Comparison of ENCODE assay signal across 8 mouse cellular contexts in the genomic region with DNA sequence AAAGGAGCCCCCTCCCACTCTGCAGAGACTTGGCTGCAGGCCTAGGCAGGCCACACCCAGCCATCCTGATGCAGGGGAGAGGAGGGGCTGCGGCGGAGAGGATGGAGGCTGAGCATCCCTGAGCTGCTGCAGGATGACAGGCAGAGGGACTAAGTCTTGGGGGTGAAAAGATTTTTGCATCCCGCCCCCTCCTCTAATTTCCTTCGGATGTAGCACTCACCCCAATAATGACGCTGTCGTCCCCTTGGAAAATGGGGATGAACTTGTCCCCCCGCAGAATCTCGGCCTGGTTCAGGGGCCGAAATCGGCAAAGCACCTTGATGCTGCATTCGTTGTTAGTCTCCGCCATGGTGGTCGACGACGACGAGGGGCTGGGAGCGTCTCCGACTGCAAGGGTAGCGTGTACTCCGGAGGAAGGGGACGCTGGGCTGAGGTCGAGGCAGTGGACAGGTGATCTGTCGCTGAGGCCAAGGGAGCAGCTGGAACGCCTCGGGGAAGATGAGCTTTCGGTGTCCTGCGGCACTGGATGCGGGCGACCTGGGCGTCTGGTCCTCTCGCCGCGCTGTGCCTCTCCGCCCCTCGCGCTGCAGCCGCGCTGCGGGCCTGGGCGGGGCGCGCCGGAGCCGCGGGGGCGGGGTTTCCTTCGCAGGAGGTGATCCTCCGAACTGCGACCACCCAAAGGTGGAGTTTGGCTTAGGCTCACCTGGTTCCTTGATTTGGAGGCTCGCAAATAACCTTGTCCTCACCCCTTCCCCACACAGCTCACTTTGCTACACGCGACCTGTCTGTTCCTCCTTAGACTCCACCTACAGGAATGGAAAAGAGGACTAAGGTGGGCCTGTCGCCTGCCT. TPM values are rescaled to one million over a fixed set of nuclear protein-coding genes. Genes with fewer than 3 reads are reported as not detected.
A peak's percentile ranks its signal among the peaks of the same experiment; 100 is the strongest.
DNase-seq lines count a peak whose midpoint lies in the region; ATAC-seq and TF ChIP-seq lines count a peak whose summit lies in the region.

A gene (minus strand): TSS at position 801 of the 851 bp plus-strand sequence.

- DNase-seq in CH12.LX (ENCODE audit: extremely low read depth) (no peak), MN1 (ENCODE audit: low spot score) (peak; percentile 82), adipocyte (ENCODE audit: low spot score) (no peak)
- peak; percentile 57 to 62 for DNase-seq in cerebellum, postnatal 4 days (ENCODE audit: low spot score in 2 of 2)
- peak; percentile 77 for DNase-seq in hindbrain, embryonic 11.5 days (ENCODE audit: low spot score)
- DNase-seq in left cerebral cortex, adult 18-20 months (ENCODE audit: low spot score in 2 of 2), result peak; percentile 75 to 86
- peak; percentile 96 for DNase-seq in midbrain, embryonic 11.5 days (ENCODE audit: low spot score, missing footprints)
- DNase-seq in stomach, postnatal 0 days (ENCODE audit: low spot score), result peak; percentile 48

- 1% methylated on average over 48 of the region's 53 CpGs for WGBS in hindbrain, embryonic 11.5 days
- 1% methylated on average over 52 of the region's 53 CpGs for WGBS in midbrain, embryonic 11.5 days
- WGBS in stomach, postnatal 0 days, result 3% methylated on average over 34 of the region's 53 CpGs

- peak within 1 kb of the TSS; percentile 61 for H3K4me2 ChIP-seq in CH12.LX (ENCODE audit: insufficient read depth, low read depth, poor library complexity, severe bottlenecking)
- peak within 1 kb of the TSS; percentile 88 for H3K4me2 ChIP-seq in hindbrain, embryonic 11.5 days (replicated peaks; ENCODE audit: low read depth, low read length)
- H3K4me2 ChIP-seq in midbrain, embryonic 11.5 days, result peak within 1 kb of the TSS; percentile 83
- peak within 1 kb of the TSS; percentile 77 for H3K4me2 ChIP-seq in stomach, postnatal 0 days (replicated peaks; ENCODE audit: low read depth)

- TF ChIP-seq POLR2A in CH12.LX (IDR thresholded peaks at IDR 0.05; ENCODE audit: low read depth, low read length), result peak; percentile 29; the same call in 1 of the 2 replicates

- in situ Hi-C loops in CH12.LX (cut with MboI; ENCODE audit: low pct_ligation_motif_present, low pct_unique_long_range_greater_than_20kb, low sequenced_read_pairs), result no loop called here

- peaks cover 11 to 14% of the 10 kb centered on the region in 2 experiments for H3K4me1 ChIP-seq in CH12.LX (ENCODE audit: control insufficient read depth in 1 of 2, insufficient read depth in 2 of 2)
- peaks cover 9% of the 10 kb centered on the region; the same call in 1 of the 2 replicates for H3K4me1 ChIP-seq in hindbrain, embryonic 11.5 days (replicated peaks; ENCODE audit: control insufficient read depth, insufficient read depth, low read length)
- H3K4me1 ChIP-seq in midbrain, embryonic 11.5 days (ENCODE audit: control insufficient read depth, insufficient read depth, low read length), result peaks cover 13% of the 10 kb centered on the region
- H3K4me1 ChIP-seq in stomach, postnatal 0 days (replicated peaks; ENCODE audit: control insufficient read depth, insufficient read depth), result peaks cover 3% of the 10 kb centered on the region; the same call in 1 of the 2 replicates

- TF ChIP-seq RAD21 in CH12.LX (IDR thresholded peaks at IDR 0.05; ENCODE audit: low read depth, low read length), result no peak

- peaks cover 61% of the 10 kb centered on the region for H3K27me3 ChIP-seq in CH12.LX (replicated peaks)
- H3K27me3 ChIP-seq in hindbrain, embryonic 11.5 days (ENCODE audit: control insufficient read depth, insufficient read depth, low read length), result no peaks in the 10 kb centered on the region
- H3K27me3 ChIP-seq in midbrain, embryonic 11.5 days (ENCODE audit: control insufficient read depth, insufficient read depth, low read length), result peaks cover 21% of the 10 kb centered on the region
- no peaks in the 10 kb centered on the region for H3K27me3 ChIP-seq in stomach, postnatal 0 days (ENCODE audit: control insufficient read depth, insufficient read depth, low read length)

- H3K36me3 ChIP-seq in CH12.LX (replicated peaks in 1 of 2; ENCODE audit: control insufficient read depth in 1 of 2, insufficient read depth in 1 of 2, low read length in 1 of 2), result peaks cover 0 to 3% of the 10 kb centered on the region in 2 experiments
- no peaks in the 10 kb centered on the region for H3K36me3 ChIP-seq in hindbrain, embryonic 11.5 days (ENCODE audit: control insufficient read depth, insufficient read depth, low read length)
- no peaks in the 10 kb centered on the region for H3K36me3 ChIP-seq in midbrain, embryonic 11.5 days (ENCODE audit: control insufficient read depth, insufficient read depth, low read length)
- no peaks in the 10 kb centered on the region for H3K36me3 ChIP-seq in stomach, postnatal 0 days (ENCODE audit: control insufficient read depth, insufficient read depth, low read length)

- H3K9ac ChIP-seq in CH12.LX (ENCODE audit: insufficient read depth, low read depth), result peak within 1 kb of the TSS; percentile 15; the same call in 1 of the 2 replicates
- peak within 1 kb of the TSS; percentile 74 for H3K9ac ChIP-seq in hindbrain, embryonic 11.5 days (ENCODE audit: low read depth, low read length)
- H3K9ac ChIP-seq in midbrain, embryonic 11.5 days (ENCODE audit: low read length), result peak within 1 kb of the TSS; percentile 71
- peak within 1 kb of the TSS; percentile 41; the same call in 1 of the 2 replicates for H3K9ac ChIP-seq in stomach, postnatal 0 days (ENCODE audit: low read length)

- ATAC-seq in hindbrain, embryonic 11.5 days (ENCODE audit: low FRiP score), result peak; percentile 28; the same call in 1 of the 2 replicates
- ATAC-seq in midbrain, embryonic 11.5 days (ENCODE audit: low FRiP score), result peak; percentile 10; the same call in 1 of the 2 replicates
- no peak for ATAC-seq in stomach, postnatal 0 days (ENCODE audit: low FRiP score, low TSS enrichment)

- TF ChIP-seq CTCF in CH12.LX (conservative IDR thresholded peaks at IDR 0.05 in 1 of 2, IDR thresholded peaks at IDR 0.05 in 1 of 2; ENCODE audit: low read depth in 2 of 2, low read length in 2 of 2), result no peak
- TF ChIP-seq CTCF in stomach, postnatal 0 days (IDR thresholded peaks at IDR 0.05; ENCODE audit: low read depth), result no peak

- H3K79me2 ChIP-seq in CH12.LX (replicated peaks; ENCODE audit: control insufficient read depth, extremely low read depth, insufficient read depth, poor library complexity, severe bottlenecking), result peaks cover 12% of the 10 kb centered on the region

- H3K27ac ChIP-seq in CH12.LX (ENCODE audit: insufficient read depth, low read depth), result no peak within 1 kb of the TSS
- H3K27ac ChIP-seq in hindbrain, embryonic 11.5 days (ENCODE audit: low read depth, low read length), result peak within 1 kb of the TSS; percentile 79
- peak within 1 kb of the TSS; percentile 36 for H3K27ac ChIP-seq in midbrain, embryonic 11.5 days (ENCODE audit: low read depth, low read length)
- H3K27ac ChIP-seq in stomach, postnatal 0 days (replicated peaks), result no peak within 1 kb of the TSS

- peak within 1 kb of the TSS; percentile 29 to 65 (median 36) for H3K4me3 ChIP-seq in CH12.LX (replicated peaks in 1 of 3; ENCODE audit: low read depth in 2 of 3, low read length in 2 of 3, poor library complexity in 1 of 3)
- peak within 1 kb of the TSS; percentile 58 for H3K4me3 ChIP-seq in hindbrain, embryonic 11.5 days (ENCODE audit: low read depth, low read length)
- peak within 1 kb of the TSS; percentile 56 for H3K4me3 ChIP-seq in midbrain, embryonic 11.5 days (ENCODE audit: low read depth, low read length)
- H3K4me3 ChIP-seq in stomach, postnatal 0 days (ENCODE audit: low read depth, low read length), result peak within 1 kb of the TSS; percentile 38

- dilution Hi-C loops in CH12.LX (cut with MboI; ENCODE audit: extremely low pct_ligation_motif_present, extremely low pct_unique_long_range_greater_than_20kb, low sequenced_read_pairs), result no loop called here

- no peaks in the 10 kb centered on the region for H3K9me3 ChIP-seq in CH12.LX (replicated peaks; ENCODE audit: low read length)
- no peaks in the 10 kb centered on the region for H3K9me3 ChIP-seq in hindbrain, embryonic 11.5 days (ENCODE audit: control insufficient read depth, low read length)
- no peaks in the 10 kb centered on the region for H3K9me3 ChIP-seq in midbrain, embryonic 11.5 days (ENCODE audit: control insufficient read depth, low read length)
- no peaks in the 10 kb centered on the region for H3K9me3 ChIP-seq in stomach, postnatal 0 days (ENCODE audit: control insufficient read depth, low read length)

- TF ChIP-seq EP300 in CH12.LX (IDR thresholded peaks at IDR 0.05; ENCODE audit: low read length), result no peak
- TF ChIP-seq EP300 in stomach, postnatal 0 days (optimal IDR thresholded peaks at IDR 0.05), result no peak

TF ChIP-seq in CH12.LX, 34 proteins besides CTCF, POLR2A, EP300 and RAD21:
- TF ChIP-seq IRF4 (IDR thresholded peaks at IDR 0.05; ENCODE audit: low read depth, low read length) (no peak), ETS1 (conservative IDR thresholded peaks at IDR 0.05; ENCODE audit: low read depth, low read length) (no peak), USF2 (conservative IDR thresholded peaks at IDR 0.05; ENCODE audit: low read depth, low read length) (no peak), CHD1 (IDR thresholded peaks at IDR 0.05; ENCODE audit: low read depth, low read length) (no peak), TBP (conservative IDR thresholded peaks at IDR 0.05; ENCODE audit: low read depth, low read length) (no peak), MXI1 (IDR thresholded peaks at IDR 0.05; ENCODE audit: low read depth, low read length) (peak; percentile 44; the same call in 1 of the 2 replicates), SMC3 (IDR thresholded peaks at IDR 0.05; ENCODE audit: low read depth, low read length) (no peak), MYC (IDR thresholded peaks at IDR 0.05; ENCODE audit: low read depth, low read length) (no peak)
TF ChIP-seq in CH12.LX: peak in this region for 1.

RNA-seq across cellular contexts. Expression of the gene that starts here (rescaled TPM):
- total RNA-seq in CH12.LX (2012; rRNA removed), result 1.3 and 2.1 TPM in 2 replicates
- not detected in 2 replicates for total RNA-seq in CH12.LX (2014; rRNA removed)
- 0.14 and 0.46 TPM in 2 replicates for polyA plus RNA-seq in CH12.LX (2012; ENCODE audit: insufficient read length, low read depth)
- polyA plus RNA-seq in hindbrain, embryonic 11.5 days (2014; fragmentation: Nextera tagmentation; extraction: Ambion mirVana), result 41.4 and 42.2 TPM in 2 replicates
- total RNA-seq in left cerebral cortex, adult 18-20 months (2021), result 1,000 to 10,000 TPM; 1,032 to 1,108 TPM
- polyA plus RNA-seq in midbrain, embryonic 11.5 days (2014; fragmentation: Nextera tagmentation; extraction: Ambion mirVana), result 26.3 and 31.1 TPM in 2 replicates
- 2.2 and 2.3 TPM in 2 replicates for polyA plus RNA-seq in stomach, postnatal 0 days (2015; fragmentation: Nextera tagmentation; extraction: Ambion mirVana)

Comparison
In these comparisons a context has a peak if more than half of its experiments do, and no peak if none do; other contexts are left out.
1. RNA of the gene that starts here (total RNA-seq): 1,032 to 1,108 TPM in left cerebral cortex, adult 18-20 months; 1.3 to 2.1 TPM in CH12.LX; every median in the first group is over 100 times any median in the second.
2. DNase-seq: peak in MN1 (single experiment), cerebellum, postnatal 4 days (2 of 2), hindbrain, embryonic 11.5 days (single experiment), left cerebral cortex, adult 18-20 months (2 of 2), midbrain, embryonic 11.5 days (single experiment) and stomach, postnatal 0 days (single experiment); none in CH12.LX (single experiment) and adipocyte (single experiment).
3. H3K27ac ChIP-seq: peak in hindbrain, embryonic 11.5 days (single experiment) and midbrain, embryonic 11.5 days (single experiment); none in CH12.LX (single experiment) and stomach, postnatal 0 days (single experiment).
4. H3K9ac ChIP-seq: peak in every context shown above with its lines; median percentile 74 in hindbrain, embryonic 11.5 days; 71 in midbrain, embryonic 11.5 days; 41 in stomach, postnatal 0 days; 15 in CH12.LX.
5. Peak in every context shown above with its lines, with median percentiles within 50 percentile points of each other: H3K4me2 ChIP-seq and H3K4me3 ChIP-seq.